Mouse (Mus musculus): ENCODE measurements around the gene Pigr.

GRCm38 (mm10) chr1:130820316-130821148 lies 6.0 kb upstream of the Pigr start:
- TF ChIP-seq GATA1 (IDR thresholded peaks at IDR 0.05; ENCODE audit: low read length) (no peak), TAL1 (IDR thresholded peaks at IDR 0.05; ENCODE audit: low read length) (no peak)

Data from erythroblast, embryonic 14.5 days (primary cell).